Mouse (Mus musculus) mature B cell (primary cell): ENCODE data around the gene Masp1.

Experiments used
- in situ Hi-C: fragments of 300-500 bp; cut with MboI; formaldehyde crosslinking; loops from 2 replicates; pipeline ENCODE4 v1.14.3; 2019

The Masp1 gene

GRCm38 (mm10) chr16:23463671-23464347 is 56.8 kb downstream of the Masp1 start:
- in situ Hi-C loops = no loop called here

GRCm38 (mm10) chr16:23458906-23459588 is 61.6 kb downstream of the Masp1 start:
- in situ Hi-C loops = no loop called here

GRCm38 (mm10) chr16:23457338-23457737 is 63.3 kb downstream of the Masp1 start:
- in situ Hi-C loops = no loop called here

- in situ Hi-C loops = no loop called here
Measured at GRCm38 (mm10) chr16:23456534-23456933, 64.1 kb downstream of the Masp1 start.

GRCm38 (mm10) chr16:23454376-23454775 is 66.2 kb downstream of the Masp1 start:
- in situ Hi-C loops = no loop called here

- in situ Hi-C loops = no loop called here
Measured at GRCm38 (mm10) chr16:23452476-23452875, 68.1 kb downstream of the Masp1 start.

GRCm38 (mm10) chr16:23450816-23451215 is 69.8 kb downstream of the Masp1 start:
- in situ Hi-C loops = no loop called here

GRCm38 (mm10) chr16:23449946-23450345 is 70.7 kb downstream of the Masp1 start:
- in situ Hi-C loops = no loop called here

GRCm38 (mm10) chr16:23444231-23444630 is 76.4 kb downstream of the Masp1 start:
- in situ Hi-C loops = no loop called here

GRCm38 (mm10) chr16:23437404-23438166 is 83.0 kb downstream of the Masp1 start:
- in situ Hi-C loops = no loop called here

GRCm38 (mm10) chr16:23429991-23430390 is 90.6 kb downstream of the Masp1 start:
- in situ Hi-C loops = no loop called here

GRCm38 (mm10) chr16:23428647-23429319 is 91.8 kb downstream of the Masp1 start, which contains the start of gene Rtp1:
Gene Rtp1 (plus strand): TSS chr16:23429133.
- in situ Hi-C loops = no loop called here

GRCm38 (mm10) chr16:23427701-23428100 is 92.9 kb downstream of the Masp1 start:
- in situ Hi-C loops = no loop called here

- in situ Hi-C loops = loop anchor here (25.0 kb wide), 1 partner anchor 537 kb away; the partner anchor contains the start of gene Ahsg
Measured at GRCm38 (mm10) chr16:23423825-23424224, 96.8 kb downstream of the Masp1 start.

GRCm38 (mm10) chr16:23419565-23420085 is 101.0 kb downstream of the Masp1 start:
- in situ Hi-C loops = loop anchor here (25.0 kb wide), 1 partner anchor 532 kb away; the partner anchor contains the start of gene Ahsg

- in situ Hi-C loops = loop anchor here (25.0 kb wide), 1 partner anchor 530 kb away; the partner anchor contains the start of gene Ahsg
Measured at GRCm38 (mm10) chr16:23417456-23418240, 103.0 kb downstream of the Masp1 start.

GRCm38 (mm10) chr16:23416657-23417293 is 103.8 kb downstream of the Masp1 start:
- in situ Hi-C loops = loop anchor here (25.0 kb wide), 1 partner anchor 529 kb away; the partner anchor contains the start of gene Ahsg

GRCm38 (mm10) chr16:23416261-23416656 is 104.4 kb downstream of the Masp1 start:
- in situ Hi-C loops = loop anchor here (25.0 kb wide), 1 partner anchor 529 kb away; the partner anchor contains the start of gene Ahsg

GRCm38 (mm10) chr16:23412930-23413329 is 107.7 kb downstream of the Masp1 start:
- in situ Hi-C loops = loop anchor here (25.0 kb wide), 1 partner anchor 526 kb away; the partner anchor contains the start of gene Ahsg
